Comparison of ENCODE assay signal across 19 mouse cellular contexts in the genomic region with DNA sequence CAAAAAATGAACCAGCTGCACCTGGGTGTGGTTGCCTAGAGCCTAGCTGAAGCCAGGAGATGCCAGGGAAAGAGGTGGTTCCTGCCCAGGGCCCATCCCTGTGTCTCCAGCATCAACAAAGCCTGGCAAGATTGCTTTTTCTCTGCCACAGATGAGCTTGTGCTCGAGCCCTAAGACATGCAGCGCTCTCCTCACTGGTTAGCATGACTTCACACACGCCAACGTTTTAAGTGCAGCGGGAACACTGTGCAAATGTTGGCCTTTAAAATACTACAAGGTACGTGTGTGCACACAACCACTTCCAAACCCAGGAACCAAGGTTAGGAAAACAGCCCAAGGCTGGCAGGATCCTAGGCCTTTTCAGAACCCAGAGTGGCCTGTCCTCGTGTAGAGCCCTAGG. TPM values are rescaled to one million over a fixed set of nuclear protein-coding genes. Genes with fewer than 3 reads are reported as not detected.
A peak's percentile ranks its signal among the peaks of the same experiment; 100 is the strongest.
DNase-seq lines count a peak whose midpoint lies in the region; ATAC-seq and TF ChIP-seq lines count a peak whose summit lies in the region.
"Had no signal": no experiment of that assay in that cellular context is flagged by ENCODE, and none has a peak within 500 bp of the region (broad histone marks: within the 10 kb centered on the region; RNA-seq: fewer than 3 reads in every experiment).

No protein-coding gene starts in this region.

- no peak overlapping the region for H3K9ac ChIP-seq in lung, postnatal 0 days (replicated peaks; ENCODE audit: low read depth)
- H3K9ac ChIP-seq: forebrain, embryonic 15.5 days had no signal

- TF ChIP-seq CTCF in layer of hippocampus, adult 2 months (conservative IDR thresholded peaks at IDR 0.05) = no peak
- no peak for TF ChIP-seq CTCF in lung, postnatal 0 days (IDR thresholded peaks at IDR 0.05)

- H3K27ac ChIP-seq in layer of hippocampus, adult 2 months = peak overlapping the region; percentile 80
- H3K27ac ChIP-seq in lung, postnatal 0 days (ENCODE audit: low read length) = 0 out of 2 replicates have a peak overlapping the region, but pooled peaks have one; percentile 54

- no peaks in the 10 kb centered on the region for H3K36me3 ChIP-seq in lung, postnatal 0 days (ENCODE audit: insufficient read depth, low read length)
- H3K36me3 ChIP-seq: forebrain, embryonic 15.5 days; hindbrain, embryonic 10.5 days had no signal

- intact Hi-C loops in left cerebral cortex, postnatal 36 days (cut with DNase I) = loop anchor here (10.0 kb wide), 1 partner anchor 254 kb away; no protein-coding TSS in a partner anchor

- H3K4me1 ChIP-seq in lung, postnatal 0 days (ENCODE audit: insufficient read depth, low read depth, low read length) = no peaks in the 10 kb centered on the region

- ATAC-seq in frontal cortex, adult (ENCODE audit: low TSS enrichment) = peak; percentile 62
- no peak for ATAC-seq in lung, postnatal 0 days
- no peak for ATAC-seq in granulocyte monocyte progenitor cell, adult 5-6 weeks (replicated peaks; ENCODE audit: poor library complexity, severe bottlenecking)
- ATAC-seq: forebrain, embryonic 15.5 days; midbrain, embryonic 16.5 days had no signal

- WGBS in lung, postnatal 0 days = 71% methylated on average over 7 of the region's 7 CpGs

- no peak overlapping the region for H3K4me2 ChIP-seq in lung, postnatal 0 days (replicated peaks; ENCODE audit: low read depth, low read length)
- H3K4me2 ChIP-seq: forebrain, embryonic 15.5 days; liver, embryonic 11.5 days had no signal

- no peaks in the 10 kb centered on the region for H3K27me3 ChIP-seq in lung, postnatal 0 days (replicated peaks; ENCODE audit: insufficient read depth, low read length)

- no peak for DNase-seq in frontal cortex, postnatal 10 days (ENCODE audit: low spot score in 2 of 2)
- no peak for DNase-seq in layer of hippocampus, adult 2 months (ENCODE audit: low spot score in 2 of 2)
- no peak for DNase-seq in layer of hippocampus, adult 9-11 months
- DNase-seq in lung, postnatal 0 days (ENCODE audit: low spot score) = no peak
- no peak for DNase-seq in lung, postnatal 25 days (ENCODE audit: low spot score)
- DNase-seq in left cerebral cortex, postnatal 36 days (ENCODE audit: low spot score in 2 of 2) = peak; percentile 53 to 63
- DNase-seq: adrenal gland, adult 8-10 months; cerebellum, adult 9-11 months; embryo, embryonic 11 days; gastrocnemius, postnatal 10 days; kidney, adult 8-10 months; lung, adult 18-20 months had no signal

- H3K9me3 ChIP-seq in lung, postnatal 0 days (ENCODE audit: low read length) = no peaks in the 10 kb centered on the region
- H3K9me3 ChIP-seq: forebrain, embryonic 15.5 days; hindbrain, embryonic 10.5 days; megakaryocyte, embryonic 14.5 days had no signal

- no peak for TF ChIP-seq EP300 in lung, postnatal 0 days (IDR thresholded peaks at IDR 0.05)

- no peak overlapping the region for H3K4me3 ChIP-seq in layer of hippocampus, adult 2 months
- H3K4me3 ChIP-seq in lung, postnatal 0 days (ENCODE audit: low read depth, low read length) = no peak overlapping the region
- H3K4me3 ChIP-seq: forebrain, embryonic 15.5 days; hindbrain, embryonic 10.5 days; megakaryocyte, embryonic 14.5 days had no signal

RNA-seq across cellular contexts. Expression of gene Pdgfb, which starts 4.4 kb away (rescaled TPM):
- 10 to 100 TPM; 27.4 to 29.3 TPM for total RNA-seq in layer of hippocampus, adult 2 months (2021)
- 10.5 and 14.2 TPM in 2 replicates for polyA plus RNA-seq in lung, postnatal 0 days (2015; fragmentation: Nextera tagmentation; extraction: Ambion mirVana)
- total RNA-seq in left cerebral cortex, postnatal 36 days (2021) = 10 to 100 TPM; 31.3 to 32.4 TPM
- total RNA-seq in granulocyte monocyte progenitor cell, adult 5-6 weeks (2014; fragmentation: Nextera tagmentation) = 0.30 TPM in 1 of 2 replicates, not detected in the other
- 0.13 and 0.26 TPM in 2 replicates for total RNA-seq in granulocyte monocyte progenitor cell, adult 5-6 weeks (2017)

RNA-seq across cellular contexts. Expression of gene Cbx7, which starts 48.3 kb away (rescaled TPM):
- total RNA-seq in layer of hippocampus, adult 2 months (2021) = 10 to 100 TPM; 49.8 to 50.3 TPM
- 4.1 and 4.5 TPM in 2 replicates for polyA plus RNA-seq in lung, postnatal 0 days (2015; fragmentation: Nextera tagmentation; extraction: Ambion mirVana)
- total RNA-seq in left cerebral cortex, postnatal 36 days (2021) = 10 to 100 TPM; 40.5 to 46.5 TPM
- 3.4 and 3.7 TPM in 2 replicates for total RNA-seq in granulocyte monocyte progenitor cell, adult 5-6 weeks (2014; fragmentation: Nextera tagmentation)
- 0.26 and 1.7 TPM in 2 replicates for total RNA-seq in granulocyte monocyte progenitor cell, adult 5-6 weeks (2017)

Comparison
In these comparisons a context has a peak if more than half of its experiments do, and no peak if none do; other contexts are left out.
1. DNase-seq: peak in left cerebral cortex, postnatal 36 days (2 of 2); none in frontal cortex, postnatal 10 days (0 of 2), layer of hippocampus, adult 2 months (0 of 2), layer of hippocampus, adult 9-11 months (single experiment), lung, postnatal 0 days (single experiment) and lung, postnatal 25 days (single experiment).
2. RNA of gene Pdgfb, which starts 4.4 kb away (total RNA-seq): 31.3 to 32.4 TPM in left cerebral cortex, postnatal 36 days and 27.4 to 29.3 TPM in layer of hippocampus, adult 2 months; 0.13 to 0.30 TPM in granulocyte monocyte progenitor cell, adult 5-6 weeks; every median in the first group is over 10 times any median in the second.
3. RNA of gene Cbx7, which starts 48.3 kb away (total RNA-seq): 49.8 to 50.3 TPM in layer of hippocampus, adult 2 months and 40.5 to 46.5 TPM in left cerebral cortex, postnatal 36 days; 0.26 to 3.7 TPM in granulocyte monocyte progenitor cell, adult 5-6 weeks; every median in the first group is over 4 times any median in the second.